9 mouse cellular contexts compared by ENCODE assay signal in genomic region chr12:86077736-86078135, GRCm38 (mm10). TPM values are rescaled to one million over a fixed set of nuclear protein-coding genes. Genes with fewer than 3 reads are reported as not detected.
DNase-seq lines count a peak whose midpoint lies in the region; ATAC-seq and TF ChIP-seq lines count a peak whose summit lies in the region.
"Had no signal": no experiment of that assay in that cellular context is flagged by ENCODE, and none has a peak within 500 bp of the region (broad histone marks: within the 10 kb centered on the region; RNA-seq: fewer than 3 reads in every experiment).

No protein-coding gene starts in this region.

- H3K36me3 ChIP-seq in kidney, embryonic 14.5 days (ENCODE audit: control insufficient read depth, insufficient read depth, low read length) = no peaks in the 10 kb centered on the region
- no peaks in the 10 kb centered on the region for H3K36me3 ChIP-seq in forebrain, postnatal 0 days (ENCODE audit: insufficient read depth)
- no peaks in the 10 kb centered on the region for H3K36me3 ChIP-seq in liver, embryonic 14.5 days (replicated peaks; ENCODE audit: control insufficient read depth, insufficient read depth, low read depth)
- H3K36me3 ChIP-seq in thymus, adult 2 months (ENCODE audit: control insufficient read depth, insufficient read depth, low read length) = no peaks in the 10 kb centered on the region

- no peak overlapping the region for H3K27ac ChIP-seq in kidney, embryonic 14.5 days (ENCODE audit: low read depth, low read length)
- H3K27ac ChIP-seq in forebrain, postnatal 0 days (ENCODE audit: low read depth, low read length) = 0 out of 2 replicates have a peak overlapping the region, but pooled peaks have one; percentile 24
- no peak overlapping the region for H3K27ac ChIP-seq in liver, embryonic 14.5 days
- no peak overlapping the region for H3K27ac ChIP-seq in thymus, adult 2 months (ENCODE audit: control insufficient read depth, insufficient read depth, low read length)

- H3K27me3 ChIP-seq in kidney, embryonic 14.5 days (ENCODE audit: control insufficient read depth, insufficient read depth, low read length) = 0 out of 2 replicates have a peak, but pooled peaks cover 2% of the 10 kb centered on the region
- no peaks in the 10 kb centered on the region for H3K27me3 ChIP-seq in forebrain, postnatal 0 days (ENCODE audit: insufficient read depth, low read length)
- peaks cover 27% of the 10 kb centered on the region for H3K27me3 ChIP-seq in liver, embryonic 14.5 days (ENCODE audit: control insufficient read depth, insufficient read depth, low read length)
- no peaks in the 10 kb centered on the region; the same call in 1 of the 2 replicates for H3K27me3 ChIP-seq in thymus, adult 2 months (ENCODE audit: control insufficient read depth, insufficient read depth, low read length)
- H3K27me3 ChIP-seq: Patski had no signal

- peaks cover 19% of the 10 kb centered on the region for H3K4me1 ChIP-seq in kidney, embryonic 14.5 days (ENCODE audit: control insufficient read depth, insufficient read depth, low read length)
- H3K4me1 ChIP-seq in forebrain, postnatal 0 days (ENCODE audit: insufficient read depth) = 0 out of 2 replicates have a peak, but pooled peaks cover 5% of the 10 kb centered on the region
- no peaks in the 10 kb centered on the region; a peak in 1 of 4 replicates for H3K4me1 ChIP-seq in liver, embryonic 14.5 days (replicated peaks; ENCODE audit: control insufficient read depth in 2 of 2, insufficient read depth in 2 of 2, low read length in 1 of 2)
- H3K4me1 ChIP-seq in thymus, adult 2 months (replicated peaks; ENCODE audit: control insufficient read depth, insufficient read depth, low read length) = peaks cover 8% of the 10 kb centered on the region

- no peak for TF ChIP-seq EP300 in liver, embryonic 14.5 days (IDR thresholded peaks at IDR 0.05; ENCODE audit: low read depth)

- peak overlapping the region; percentile 88 for H3K4me2 ChIP-seq in kidney, embryonic 14.5 days (replicated peaks; ENCODE audit: low read depth, low read length)
- peak overlapping the region; percentile 99 for H3K4me2 ChIP-seq in forebrain, postnatal 0 days (ENCODE audit: low read depth)
- peak overlapping the region; percentile 80 for H3K4me2 ChIP-seq in liver, embryonic 14.5 days (ENCODE audit: low read depth)

- no peak for TF ChIP-seq CTCF in forebrain, postnatal 0 days (IDR thresholded peaks at IDR 0.05; ENCODE audit: low read depth)
- TF ChIP-seq CTCF in liver, embryonic 14.5 days (IDR thresholded peaks at IDR 0.05; ENCODE audit: low read depth) = no peak
- no peak for TF ChIP-seq CTCF in thymus, adult 2 months (IDR thresholded peaks at IDR 0.05; ENCODE audit: borderline replicate concordance, control insufficient read depth, extremely low read depth, insufficient read depth, low read length, poor library complexity)

- H3K9ac ChIP-seq in kidney, embryonic 14.5 days (ENCODE audit: low read depth, low read length) = peak overlapping the region; percentile 70; the same call in 1 of the 2 replicates
- no peak overlapping the region for H3K9ac ChIP-seq in forebrain, postnatal 0 days
- H3K9ac ChIP-seq in liver, embryonic 14.5 days (replicated peaks) = no peak overlapping the region

- no peak for ATAC-seq in kidney, embryonic 14.5 days (ENCODE audit: low FRiP score, low TSS enrichment)
- no peak for ATAC-seq in forebrain, postnatal 0 days
- no peak for ATAC-seq in liver, embryonic 14.5 days (ENCODE audit: insufficient read depth)
- ATAC-seq: Patski had no signal

- H3K4me3 ChIP-seq in kidney, embryonic 14.5 days (ENCODE audit: low read length) = peak overlapping the region; percentile 62
- H3K4me3 ChIP-seq in forebrain, postnatal 0 days (ENCODE audit: low read depth, low read length) = peak overlapping the region; percentile 54
- peak overlapping the region in 1 of 2 experiments; percentile 27; a peak in 1 of 4 replicates for H3K4me3 ChIP-seq in liver, embryonic 14.5 days (ENCODE audit: insufficient read depth in 1 of 2, low read depth in 2 of 2, low read length in 2 of 2)
- H3K4me3 ChIP-seq in thymus, adult 2 months (ENCODE audit: control insufficient read depth, insufficient read depth, low read length) = no peak overlapping the region

- TF ChIP-seq POLR2A in thymus, adult 2 months (IDR thresholded peaks at IDR 0.05; ENCODE audit: control insufficient read depth, extremely low read depth, insufficient read depth, low read length, poor library complexity) = no peak

- WGBS in kidney, embryonic 14.5 days = 10% methylated on average over 11 of the region's 11 CpGs
- WGBS in forebrain, postnatal 0 days = 31% methylated on average over 11 of the region's 11 CpGs
- WGBS in liver, embryonic 14.5 days (ENCODE audit: insufficient replicate concordance) = 46% methylated on average over 11 of the region's 11 CpGs
- 90% methylated on average over 11 of the region's 11 CpGs for WGBS in thymus, adult 2 months

- no peak for DNase-seq in kidney, postnatal 14 days
- peak; percentile 33 for DNase-seq in brain, adult 2 months (ENCODE audit: low read depth, low spot score)
- DNase-seq in forebrain, postnatal 0 days = no peak
- no peak for DNase-seq in liver, embryonic 14.5 days (ENCODE audit: low read depth in 3 of 3, low spot score in 3 of 3)
- DNase-seq in MN1 (ENCODE audit: low spot score) = no peak
- no peak for DNase-seq in thymus, adult 2 months
- DNase-seq in kidney, adult 9 months = no peak

- H3K9me3 ChIP-seq in kidney, embryonic 14.5 days (ENCODE audit: control insufficient read depth, low read length) = no peaks in the 10 kb centered on the region
- H3K9me3 ChIP-seq in forebrain, postnatal 0 days (ENCODE audit: low read length) = no peaks in the 10 kb centered on the region
- H3K9me3 ChIP-seq in liver, embryonic 14.5 days (ENCODE audit: control insufficient read depth, low read length) = no peaks in the 10 kb centered on the region

RNA-seq across cellular contexts. Expression of gene Tgfb3, which starts 1.1 kb away (rescaled TPM):
- polyA plus RNA-seq in kidney, embryonic 14.5 days (2014; fragmentation: Nextera tagmentation; extraction: Ambion mirVana) = 12.7 and 17.8 TPM in 2 replicates
- 6.5 and 7.3 TPM in 2 replicates for total RNA-seq in forebrain, postnatal 0 days (2014; rRNA removed)
- 5.3 and 6.8 TPM in 2 replicates for polyA plus RNA-seq in forebrain, postnatal 0 days (2015; fragmentation: Nextera tagmentation; extraction: Ambion mirVana)
- 0.94 and 1.2 TPM in 2 replicates for polyA plus RNA-seq in liver, embryonic 14.5 days (2012; rRNA removed)
- polyA plus RNA-seq in liver, embryonic 14.5 days (2014; fragmentation: Nextera tagmentation; extraction: Ambion mirVana) = 0.75 and 1.3 TPM in 2 replicates
- 3.9 and 4.3 TPM in 2 replicates for polyA plus RNA-seq in thymus, adult 2 months (2012; rRNA removed)

RNA-seq across cellular contexts. Expression of gene Ift43, which starts 4.6 kb away (rescaled TPM):
- polyA plus RNA-seq in kidney, embryonic 14.5 days (2014; fragmentation: Nextera tagmentation; extraction: Ambion mirVana) = 77.0 and 87.9 TPM in 2 replicates
- 12.9 and 19.5 TPM in 2 replicates for total RNA-seq in forebrain, postnatal 0 days (2014; rRNA removed)
- 33.9 and 35.3 TPM in 2 replicates for polyA plus RNA-seq in forebrain, postnatal 0 days (2015; fragmentation: Nextera tagmentation; extraction: Ambion mirVana)
- polyA plus RNA-seq in liver, embryonic 14.5 days (2012; rRNA removed) = 3.0 and 3.3 TPM in 2 replicates
- 5.8 and 7.3 TPM in 2 replicates for polyA plus RNA-seq in liver, embryonic 14.5 days (2014; fragmentation: Nextera tagmentation; extraction: Ambion mirVana)
- polyA plus RNA-seq in thymus, adult 2 months (2012; rRNA removed) = 2.2 and 4.7 TPM in 2 replicates
